Mouse (Mus musculus): ENCODE data around the gene Tenm4. TPM values are rescaled to one million over a fixed set of nuclear protein-coding genes. Genes with fewer than 3 reads are reported as not detected.

Gene Tenm4
- polyA plus RNA-seq, 1 experiment from 2014 or later = 16.8 TPM

DNA sequence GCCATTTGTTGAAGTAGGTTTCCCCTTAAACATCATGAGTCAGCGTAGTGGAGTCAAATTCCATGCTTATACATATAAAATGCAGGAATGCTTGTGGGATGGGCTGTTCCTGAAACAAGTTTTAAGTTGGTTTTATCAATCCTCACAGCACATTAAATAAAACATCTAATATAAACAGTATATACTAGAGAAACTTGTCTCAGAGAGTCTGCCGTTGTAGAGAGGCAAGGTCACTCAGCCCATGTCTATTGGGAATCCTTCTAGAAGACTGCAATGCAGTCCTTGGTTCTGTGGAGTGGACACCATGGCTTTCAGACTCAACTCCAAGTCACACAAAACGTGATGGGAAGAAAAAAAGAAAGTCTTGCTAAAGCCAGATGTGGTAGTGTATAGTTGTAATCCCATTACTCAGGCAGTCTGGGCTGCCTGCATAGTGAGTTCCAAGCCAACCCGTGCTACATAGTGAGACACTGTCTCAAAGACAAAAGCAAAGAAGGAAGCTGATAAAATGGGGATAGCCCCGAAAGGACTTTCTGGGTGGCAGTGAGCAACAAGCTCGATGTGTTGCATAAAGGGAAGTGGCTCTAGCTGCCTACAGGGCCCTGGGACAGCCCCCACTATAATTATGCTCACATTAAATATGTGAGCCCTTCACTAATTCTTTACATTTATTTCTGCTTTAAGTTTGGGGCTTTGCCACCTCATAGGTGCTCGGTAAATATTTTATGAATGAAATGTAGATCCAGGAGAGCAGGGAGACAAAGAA, 707.6 kb downstream of the Tenm4 start:
- no peak for DNase-seq (ENCODE audit: low spot score)
- Histone ChIP-seq H3K36me3 (peaks cover 7% of the 10 kb centered on the region; the same call in 1 of the 2 replicates), H3K9me3 (no peaks in the 10 kb centered on the region), H3K27me3 (ENCODE audit: insufficient read depth, poor library complexity, severe bottlenecking) (no peaks in the 10 kb centered on the region), H3K4me3 (no peak overlapping the region), H3K4me1 (no peaks in the 10 kb centered on the region), H3K27ac (no peak overlapping the region)
- whole genome bisulfite sequencing = 86% methylated on average over 7 of the region's 7 CpGs

DNA sequence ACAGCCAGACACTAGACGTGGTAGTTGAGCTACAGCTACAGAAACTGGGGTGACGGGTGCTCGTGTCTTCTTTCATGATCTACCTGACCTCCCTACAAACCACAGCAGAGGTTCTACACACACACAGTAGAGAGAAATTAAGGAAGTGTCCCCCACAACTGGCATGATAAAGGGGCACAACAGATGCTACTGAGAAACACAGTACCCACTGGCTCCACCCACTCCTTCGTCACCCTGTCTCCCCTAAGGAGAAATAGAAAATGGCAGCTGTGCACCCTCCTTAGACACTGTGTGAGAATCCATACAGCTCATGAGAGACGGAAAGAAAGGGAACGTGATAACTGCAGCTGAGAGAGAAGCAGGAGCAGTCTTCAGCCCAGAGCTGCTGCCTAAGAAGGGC, 708.5 kb downstream of the Tenm4 start:
- Histone ChIP-seq H3K27ac (no peak overlapping the region), H3K4me3 (no peak overlapping the region), H3K9me3 (no peaks in the 10 kb centered on the region), H3K27me3 (ENCODE audit: insufficient read depth, poor library complexity, severe bottlenecking) (no peaks in the 10 kb centered on the region), H3K4me1 (no peaks in the 10 kb centered on the region), H3K36me3 (no peaks in the 10 kb centered on the region)
- WGBS = 87% methylated on average over 6 of the region's 6 CpGs
- DNase-seq (ENCODE audit: low spot score) = no peak

DNA sequence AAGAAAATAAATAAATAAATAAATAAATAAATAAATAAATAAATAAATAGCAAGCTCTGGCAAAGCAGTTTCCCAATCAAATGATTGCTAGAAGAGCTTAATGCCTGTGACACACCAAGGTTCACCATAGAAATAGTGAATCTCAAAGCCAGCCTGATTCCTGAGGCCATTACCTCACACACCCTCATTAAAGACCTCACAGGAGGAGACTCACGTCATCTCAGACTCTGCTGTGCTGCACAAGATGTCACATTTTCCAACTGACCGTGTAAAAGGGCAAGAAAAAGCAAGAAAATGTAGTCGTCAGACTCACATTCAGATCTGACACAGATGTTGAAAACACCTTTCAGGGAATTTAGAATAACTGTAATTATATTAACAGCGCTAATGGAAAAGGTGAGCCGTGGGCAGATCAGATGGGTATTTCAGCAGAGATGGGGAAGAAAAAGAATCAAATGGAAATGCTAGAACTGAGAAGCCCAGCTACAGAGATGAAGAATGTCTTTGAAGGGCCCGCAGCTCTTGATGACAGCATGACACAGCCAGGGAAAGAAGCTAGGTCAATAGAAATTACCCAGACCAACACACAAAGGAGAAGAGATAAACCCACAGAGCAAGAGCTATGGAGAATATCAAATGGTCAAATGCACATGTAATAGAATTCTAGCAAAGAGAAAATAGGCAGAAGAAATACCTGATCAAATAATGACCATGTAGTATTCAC, 709.3 kb downstream of the Tenm4 start:
- no peak for DNase-seq (ENCODE audit: low spot score)
- Histone ChIP-seq H3K9me3 (no peaks in the 10 kb centered on the region), H3K4me1 (no peaks in the 10 kb centered on the region), H3K4me3 (no peak overlapping the region), H3K36me3 (no peaks in the 10 kb centered on the region), H3K27ac (no peak overlapping the region), H3K27me3 (ENCODE audit: insufficient read depth, poor library complexity, severe bottlenecking) (no peaks in the 10 kb centered on the region)
- WGBS = 83% methylated on average over 6 of the region's 6 CpGs

DNA sequence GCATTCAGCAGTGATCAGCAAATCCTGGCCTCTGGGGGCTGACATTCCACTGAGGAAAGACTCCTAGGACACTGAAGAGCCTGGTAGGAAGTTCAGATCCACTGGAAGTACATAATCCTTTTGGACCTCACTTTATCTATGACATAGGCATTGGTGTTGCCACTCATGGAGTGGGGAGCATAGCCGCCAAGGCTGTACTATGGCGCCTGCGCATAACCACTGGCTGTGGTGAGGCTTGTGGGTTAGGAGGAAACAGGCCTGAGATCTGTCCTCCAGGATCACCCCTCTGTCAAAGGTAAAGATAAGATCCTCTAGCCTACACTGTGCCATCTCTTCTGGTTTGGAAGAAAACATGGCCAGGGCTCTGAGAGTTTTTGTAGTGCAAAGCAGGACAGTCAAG, 712.3 kb downstream of the Tenm4 start:
- no peak overlapping the region for H3K4me3 ChIP-seq
- H3K27me3 ChIP-seq (ENCODE audit: insufficient read depth, poor library complexity, severe bottlenecking) = no peaks in the 10 kb centered on the region

DNA sequence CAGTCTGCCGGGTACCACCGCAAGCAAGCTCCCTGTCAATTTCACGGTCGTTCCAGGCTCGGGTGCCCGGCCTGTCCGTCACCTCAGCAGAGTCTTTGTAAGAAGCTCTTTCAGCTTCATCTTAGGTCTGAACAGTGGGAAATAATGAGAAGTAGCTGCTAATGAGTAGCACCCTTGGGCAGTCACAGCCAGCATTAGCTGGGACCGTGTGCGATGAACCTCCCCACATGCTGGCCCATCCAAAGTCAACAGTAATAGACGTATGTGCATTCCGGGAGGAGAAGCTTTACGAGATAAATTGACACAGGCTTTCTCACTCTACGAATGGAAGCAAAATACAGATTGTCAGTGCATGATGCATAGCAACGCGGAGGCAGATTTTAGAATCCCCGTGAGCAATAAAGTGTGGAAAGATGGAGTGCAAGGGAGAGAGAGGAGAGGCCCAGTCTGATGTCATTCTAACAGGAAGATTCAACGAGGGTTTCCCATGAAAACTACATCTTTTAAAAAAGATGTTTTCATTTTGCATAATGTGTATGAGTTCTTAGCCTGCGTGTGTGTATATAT, 716.1 kb downstream of the Tenm4 start:
- Histone ChIP-seq H3K27ac (no peak overlapping the region), H3K4me1 (no peaks in the 10 kb centered on the region), H3K27me3 (ENCODE audit: insufficient read depth, poor library complexity, severe bottlenecking) (no peaks in the 10 kb centered on the region), H3K4me3 (no peak overlapping the region), H3K9me3 (no peaks in the 10 kb centered on the region), H3K36me3 (0 out of 2 replicates have a peak, but pooled peaks cover 4% of the 10 kb centered on the region)
- WGBS = 85% methylated on average over 18 of the region's 18 CpGs
- DNase-seq (ENCODE audit: low spot score) = no peak

More for the DNA sequence above, 712.3 kb downstream of the Tenm4 start:
- Histone ChIP-seq H3K4me1 (no peaks in the 10 kb centered on the region), H3K9me3 (no peaks in the 10 kb centered on the region), H3K27ac (no peak overlapping the region), H3K36me3 (0 out of 2 replicates have a peak, but pooled peaks cover 4% of the 10 kb centered on the region)
- 91% methylated on average over 3 of the region's 3 CpGs for WGBS
- DNase-seq (ENCODE audit: low spot score) = no peak

DNA sequence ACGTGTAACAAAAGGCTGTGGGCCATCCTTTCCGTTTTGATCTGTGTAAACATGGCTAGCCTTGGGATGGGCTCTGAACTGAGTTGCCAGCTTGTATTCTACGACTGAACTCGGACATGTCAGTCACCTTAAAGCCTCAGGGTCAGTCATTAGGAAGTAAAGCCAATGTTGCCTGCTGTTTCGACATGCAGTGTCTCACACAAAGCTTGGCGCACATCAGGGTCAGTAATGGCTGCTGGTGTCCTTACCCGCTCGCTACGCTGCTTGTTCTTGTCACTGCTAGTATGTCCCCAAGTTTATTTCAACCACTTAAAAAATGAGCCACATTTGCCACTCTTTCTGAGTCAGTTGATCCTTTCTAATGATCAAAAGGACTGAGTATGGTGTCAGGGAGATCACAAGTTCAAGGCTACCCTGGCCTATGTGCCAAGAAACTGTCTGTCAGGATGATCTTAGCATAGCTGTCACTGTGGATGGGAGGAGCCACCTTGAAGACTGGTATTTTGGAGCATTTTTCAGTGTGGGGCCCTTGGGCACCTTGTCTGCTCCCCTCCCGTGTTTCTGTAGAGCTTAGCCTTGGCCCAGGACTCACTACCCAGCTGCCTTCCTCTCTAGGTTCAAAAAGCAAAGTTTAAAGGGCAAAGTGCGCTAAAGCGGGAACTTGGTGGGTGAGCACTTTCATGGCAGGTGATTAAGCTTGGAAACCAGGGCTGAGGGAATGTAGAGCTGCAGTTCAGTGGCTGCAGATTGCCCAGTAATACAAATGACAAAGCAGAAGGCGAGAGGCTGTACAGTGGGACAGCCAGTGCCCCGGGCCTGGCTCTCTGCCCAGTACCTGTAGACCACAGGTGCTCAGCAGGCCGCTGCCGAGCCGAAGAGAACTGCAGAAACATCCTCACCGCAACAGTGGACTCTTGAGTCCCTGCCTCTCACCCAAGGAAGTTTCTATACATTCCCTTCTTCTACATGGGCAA, 718.3 kb downstream of the Tenm4 start:
- 85% methylated on average over 18 of the region's 18 CpGs for WGBS
- H3K4me1 ChIP-seq = no peaks in the 10 kb centered on the region
- H3K9me3 ChIP-seq = no peaks in the 10 kb centered on the region
- DNase-seq (ENCODE audit: low spot score) = no peak
- no peak overlapping the region for H3K27ac ChIP-seq
- no peaks in the 10 kb centered on the region for H3K27me3 ChIP-seq (ENCODE audit: insufficient read depth, poor library complexity, severe bottlenecking)
- peaks cover 17% of the 10 kb centered on the region for H3K36me3 ChIP-seq
- no peak overlapping the region for H3K4me3 ChIP-seq

DNA sequence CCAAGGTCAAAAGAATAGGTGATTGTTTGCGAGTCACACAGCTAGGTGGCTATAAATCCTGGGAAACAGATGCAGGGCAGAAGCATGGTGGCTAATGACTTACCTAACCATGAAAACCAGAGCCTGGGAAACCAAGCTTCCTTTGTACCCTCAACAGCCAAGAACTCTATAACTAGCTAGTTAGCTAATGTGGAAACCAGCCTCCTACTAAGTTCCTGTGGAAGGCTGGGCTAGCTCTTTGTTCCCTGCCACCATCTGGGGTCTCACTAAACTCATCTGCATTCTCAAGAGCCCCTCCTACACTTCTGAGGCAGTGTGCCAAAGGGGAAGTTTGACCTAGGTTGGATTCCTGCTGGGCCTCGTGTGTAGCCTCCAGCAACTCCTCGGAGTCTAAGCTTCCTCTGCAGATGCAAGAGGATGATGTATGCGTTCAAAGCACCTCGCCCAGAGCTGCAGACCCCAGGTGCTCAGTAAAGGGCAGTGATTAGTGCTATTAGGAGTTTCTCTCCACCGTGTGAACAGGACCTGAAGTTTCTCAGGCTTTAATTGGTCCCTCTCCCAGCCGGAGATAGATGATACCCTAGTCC, 719.1 kb downstream of the Tenm4 start:
- 62% methylated on average over 7 of the region's 7 CpGs for WGBS
- H3K27ac ChIP-seq = no peak overlapping the region
- H3K4me1 ChIP-seq = no peaks in the 10 kb centered on the region
- H3K4me3 ChIP-seq = no peak overlapping the region
- no peak for DNase-seq (ENCODE audit: low spot score)
- H3K9me3 ChIP-seq = no peaks in the 10 kb centered on the region
- peaks cover 24% of the 10 kb centered on the region for H3K36me3 ChIP-seq
- H3K27me3 ChIP-seq (ENCODE audit: insufficient read depth, poor library complexity, severe bottlenecking) = no peaks in the 10 kb centered on the region

DNA sequence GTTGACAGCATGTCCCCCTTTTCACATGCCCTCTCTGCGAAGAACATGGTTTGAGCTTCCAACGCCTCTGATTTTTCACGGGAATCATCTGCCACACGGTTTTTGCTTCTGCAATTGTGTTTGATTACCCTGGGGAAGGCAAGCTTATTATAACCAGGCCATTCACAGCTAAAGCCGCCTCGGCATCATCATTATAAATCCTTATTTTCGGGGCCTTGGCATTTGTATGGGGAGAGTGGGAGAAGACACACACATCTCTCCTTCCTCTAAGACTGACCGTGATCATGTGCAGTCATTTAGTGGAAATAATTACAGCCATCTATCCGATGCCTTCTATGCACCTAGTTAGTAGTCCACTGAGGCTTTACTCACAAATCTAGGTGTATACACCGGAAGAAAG, 719.9 kb downstream of the Tenm4 start:
- no peaks in the 10 kb centered on the region for H3K9me3 ChIP-seq
- WGBS = 86% methylated on average over 10 of the region's 10 CpGs
- no peak overlapping the region for H3K27ac ChIP-seq
- DNase-seq (ENCODE audit: low spot score) = no peak
- no peaks in the 10 kb centered on the region for H3K4me1 ChIP-seq
- no peaks in the 10 kb centered on the region for H3K27me3 ChIP-seq (ENCODE audit: insufficient read depth, poor library complexity, severe bottlenecking)
- peaks cover 29% of the 10 kb centered on the region for H3K36me3 ChIP-seq
- no peak overlapping the region for H3K4me3 ChIP-seq

DNA sequence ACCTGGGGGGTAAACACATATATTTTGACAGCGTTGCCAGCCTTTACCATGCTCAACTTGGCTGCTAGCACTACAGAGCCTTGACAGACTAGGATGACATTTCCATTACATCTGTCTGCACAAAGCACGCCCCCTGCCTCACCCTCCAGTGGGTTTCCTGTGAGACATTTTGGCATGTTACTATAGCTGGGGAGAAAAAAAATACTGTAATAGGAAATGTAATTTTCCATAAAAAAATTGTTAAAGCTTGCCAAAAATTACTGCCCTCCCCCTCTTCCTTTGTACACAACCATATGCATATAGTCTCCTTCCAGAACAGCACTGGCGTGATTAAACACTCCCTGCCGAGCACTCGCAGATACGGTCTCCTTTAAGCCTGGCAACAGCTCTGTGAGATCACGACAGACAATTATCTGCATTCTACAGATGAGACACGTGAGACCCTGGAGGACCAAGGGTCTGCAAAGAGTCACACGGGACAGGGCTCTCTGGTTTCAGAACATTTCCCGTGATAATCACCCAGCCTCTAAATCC, 728.1 kb downstream of the Tenm4 start:
- no peak for DNase-seq (ENCODE audit: low spot score)
- Histone ChIP-seq H3K36me3 (peaks cover 25% of the 10 kb centered on the region), H3K4me1 (peaks cover 34% of the 10 kb centered on the region), H3K9me3 (no peaks in the 10 kb centered on the region), H3K4me3 (no peak overlapping the region), H3K27me3 (ENCODE audit: insufficient read depth, poor library complexity, severe bottlenecking) (0 out of 2 replicates have a peak, but pooled peaks cover 3% of the 10 kb centered on the region), H3K27ac (peak overlapping the region; percentile 49; the same call in 1 of the 2 replicates)
- 50% methylated on average over 10 of the region's 10 CpGs for WGBS

DNA sequence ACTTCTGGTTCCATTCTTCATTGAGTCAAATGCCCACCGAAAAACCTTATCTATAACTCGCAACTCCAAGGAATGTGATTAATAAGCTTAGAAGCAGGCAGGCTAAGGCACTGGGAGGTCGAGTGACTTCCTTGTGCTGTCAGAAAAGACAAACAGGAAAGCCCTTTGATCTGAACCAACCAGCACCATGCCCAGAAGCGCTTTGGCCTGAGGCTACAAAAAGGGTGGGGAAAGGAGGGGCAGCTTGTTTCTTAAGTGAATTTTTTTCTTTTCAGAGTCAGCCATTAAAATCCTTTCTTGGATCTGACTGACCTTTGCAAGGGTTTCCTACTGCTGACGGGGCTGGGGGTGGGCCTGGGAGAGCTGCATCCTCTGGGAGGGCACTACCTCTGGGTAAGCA, 731.1 kb downstream of the Tenm4 start:
- H3K4me3 ChIP-seq = no peak overlapping the region
- no peak overlapping the region for H3K27ac ChIP-seq
- 49% methylated on average over 5 of the region's 5 CpGs for WGBS
- peaks cover 34% of the 10 kb centered on the region for H3K4me1 ChIP-seq
- no peaks in the 10 kb centered on the region for H3K9me3 ChIP-seq
- peaks cover 20% of the 10 kb centered on the region; the same call in 1 of the 2 replicates for H3K27me3 ChIP-seq (ENCODE audit: insufficient read depth, poor library complexity, severe bottlenecking)
- no peak for DNase-seq (ENCODE audit: low spot score)
- peaks cover 10% of the 10 kb centered on the region; the same call in 1 of the 2 replicates for H3K36me3 ChIP-seq

DNA sequence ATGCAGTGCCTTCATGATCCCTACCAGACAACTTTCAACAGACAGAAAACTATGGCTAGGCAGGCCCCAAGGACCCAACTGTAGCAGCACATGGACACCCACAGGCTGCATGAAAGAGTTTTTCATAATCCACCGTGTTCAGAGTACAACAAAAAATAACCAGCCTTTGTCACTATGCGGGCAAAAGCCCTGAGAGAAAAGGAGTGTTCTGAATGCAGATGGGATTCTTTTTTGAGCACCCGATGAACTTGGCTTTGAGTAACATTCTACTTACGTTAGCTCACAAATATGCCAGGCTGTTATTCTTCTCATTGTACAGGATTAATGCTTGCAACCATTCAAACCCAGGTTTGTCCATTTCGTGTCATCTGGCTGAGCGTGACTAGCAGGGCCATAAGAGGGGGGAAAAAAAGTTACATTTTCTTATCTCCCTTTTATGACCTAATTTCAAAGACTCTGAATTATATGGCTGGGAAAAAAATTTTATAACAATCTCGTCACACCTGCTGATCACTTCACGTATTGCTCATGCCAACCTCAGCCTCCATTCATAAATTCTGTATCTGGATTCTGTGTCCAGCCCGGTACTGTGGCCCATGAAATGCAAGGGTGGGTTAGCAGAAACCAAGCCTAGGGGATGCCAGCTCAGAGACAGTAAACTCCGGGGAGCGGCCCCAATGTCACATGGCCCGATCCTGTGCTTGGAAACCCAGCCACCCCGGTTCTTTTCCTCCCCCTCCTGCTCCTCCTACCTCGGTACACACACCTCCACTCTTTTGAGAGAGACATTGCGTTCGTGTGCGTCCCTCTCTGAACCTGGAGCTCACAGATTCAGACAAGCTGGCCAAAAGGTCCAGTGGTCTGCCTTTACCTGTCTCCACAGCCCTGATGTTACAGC, 732.3 kb downstream of the Tenm4 start:
- no peak overlapping the region for H3K4me3 ChIP-seq
- H3K36me3 ChIP-seq = peaks cover 8% of the 10 kb centered on the region; the same call in 1 of the 2 replicates
- 85% methylated on average over 17 of the region's 17 CpGs for WGBS
- no peaks in the 10 kb centered on the region for H3K9me3 ChIP-seq
- no peak overlapping the region for H3K27ac ChIP-seq
- peaks cover 20% of the 10 kb centered on the region; the same call in 1 of the 2 replicates for H3K27me3 ChIP-seq (ENCODE audit: insufficient read depth, poor library complexity, severe bottlenecking)
- peaks cover 34% of the 10 kb centered on the region for H3K4me1 ChIP-seq
- DNase-seq (ENCODE audit: low spot score) = no peak

Measured in heart, embryonic 10.5 days (tissue).